Mouse (Mus musculus): Measurements from ENCODE around the gene Gamt.
A peak's percentile ranks its signal among the peaks of the same experiment; 100 is the strongest.

Gamt gene

DNA sequence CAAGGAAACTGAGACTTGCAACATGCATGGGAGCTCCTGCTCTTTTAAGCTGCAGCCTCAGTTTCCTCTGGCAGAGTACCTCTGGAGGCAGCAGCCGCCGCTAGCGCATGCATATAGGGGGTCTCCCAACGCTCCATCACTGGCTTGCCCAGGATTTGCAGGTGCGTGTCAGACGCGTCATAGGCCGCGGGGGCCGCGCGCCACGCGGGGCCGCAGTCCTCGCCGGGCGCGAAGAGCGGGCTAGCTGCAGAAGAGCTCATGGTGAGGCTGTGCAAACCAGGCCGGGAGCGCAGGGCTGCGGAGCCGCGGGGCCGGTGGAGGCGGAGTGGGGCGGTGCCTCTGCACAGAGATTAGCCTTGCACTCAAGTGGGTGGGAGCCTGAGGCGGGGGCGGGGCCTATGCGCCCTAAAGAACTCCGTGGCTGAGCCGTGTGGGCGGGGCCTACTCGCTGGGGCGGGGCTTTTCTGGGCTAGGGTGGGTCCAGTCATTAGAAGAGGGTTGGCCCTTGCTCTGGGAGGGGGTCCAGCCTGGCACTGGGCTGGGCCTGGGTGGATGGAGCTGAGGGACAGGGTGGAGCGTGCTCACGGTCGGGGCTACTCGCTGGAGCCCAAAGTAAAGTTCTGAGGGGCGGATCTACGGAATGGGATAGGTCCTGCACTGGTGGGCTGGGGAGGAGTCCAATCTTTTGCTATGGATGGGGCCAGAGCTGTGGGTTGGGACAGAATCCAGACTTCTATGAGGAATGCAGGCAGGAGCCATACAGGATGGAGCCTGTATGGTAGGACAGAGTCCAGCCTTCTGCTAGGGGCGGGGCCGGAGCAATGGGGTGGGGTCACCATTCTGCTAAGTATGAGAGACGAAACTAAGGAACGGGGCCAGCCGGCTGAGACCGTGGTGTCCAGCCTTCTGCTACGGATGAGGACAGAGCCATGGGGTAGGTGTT is at the start of gene Gamt, which contains the start of gene Dazap1:
Gamt (minus strand) TSS at position 371 of the 943 bp plus-strand sequence.
Dazap1 (plus strand) TSS at position 845 of the 943 bp plus-strand sequence.
- peak; percentile 80 for DNase-seq (ENCODE audit: extremely low read depth, low read depth)

- DNase-seq (ENCODE audit: extremely low read depth, low read depth): peak; percentile 63
These were observed 44.0 kb upstream of the Gamt start for GRCm38 (mm10) chr10:80304862-80305261.

GRCm38 (mm10) chr10:80304458-80304857 is 43.6 kb upstream of the Gamt start:
- DNase-seq (ENCODE audit: extremely low read depth, low read depth): peak; percentile 68

DNA sequence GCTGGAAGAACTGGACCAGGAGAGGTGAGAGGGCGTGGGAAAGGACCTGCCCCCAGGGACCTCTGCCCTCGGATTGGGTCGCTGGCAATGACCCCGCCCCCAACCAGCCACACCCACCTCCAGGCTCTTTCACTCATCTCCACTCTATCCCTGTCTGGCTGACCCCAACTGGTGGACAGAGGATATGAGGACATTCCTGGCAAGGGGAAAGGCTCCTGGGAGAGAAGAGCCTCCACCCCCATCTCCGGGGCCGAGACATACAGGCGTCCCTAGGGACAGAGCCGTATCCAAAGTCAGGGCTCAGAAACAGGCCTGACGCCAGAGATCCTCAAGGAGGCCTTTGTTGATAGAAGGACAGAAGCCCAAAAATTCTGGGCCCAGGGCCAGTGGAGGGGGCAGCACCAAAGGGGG is 41.7 kb upstream of the Gamt start:
- DNase-seq (ENCODE audit: extremely low read depth, low read depth): no peak

GRCm38 (mm10) chr10:80302082-80302355 is 41.2 kb upstream of the Gamt start:
- no peak for DNase-seq (ENCODE audit: extremely low read depth, low read depth)

DNA sequence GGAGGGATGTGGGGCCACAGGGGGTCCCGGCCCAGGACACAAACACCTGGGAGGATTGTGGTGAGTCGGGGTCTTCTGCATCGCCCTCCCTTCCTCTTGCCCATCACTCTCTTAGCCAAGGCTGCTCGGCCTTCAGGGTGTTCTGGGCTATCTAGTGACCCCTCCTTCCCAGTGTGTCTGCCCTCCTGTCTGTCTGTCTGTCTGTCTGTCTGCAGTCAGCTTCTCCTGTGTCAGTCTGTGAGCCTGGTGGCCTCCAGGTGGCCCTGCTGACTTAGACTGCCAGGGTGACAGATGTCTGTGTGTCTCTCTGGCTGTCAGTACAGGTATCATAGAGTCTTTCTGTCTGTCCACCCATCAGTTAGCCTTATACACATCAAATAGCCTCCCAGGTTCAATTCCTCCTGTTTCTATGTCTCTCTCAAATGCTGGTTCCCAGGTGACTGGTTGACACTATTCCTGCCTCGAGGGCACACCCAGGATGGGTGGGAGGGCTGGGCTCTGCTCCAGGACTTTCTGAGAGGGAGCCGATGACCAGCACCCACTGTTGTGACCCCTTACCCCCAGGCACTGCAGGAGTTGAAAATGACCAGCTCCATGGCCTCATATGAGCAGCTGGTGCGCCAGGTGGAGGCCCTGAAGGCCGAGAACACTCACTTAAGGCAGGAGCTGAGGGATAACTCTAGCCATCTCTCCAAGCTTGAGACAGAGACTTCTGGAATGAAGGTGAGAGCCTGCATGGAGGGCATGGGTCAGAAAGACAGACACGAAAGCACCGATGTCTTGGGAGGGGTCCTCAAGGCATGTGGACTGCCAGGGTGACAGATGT is 40.7 kb upstream of the Gamt start:
- no peak for DNase-seq (ENCODE audit: extremely low read depth, low read depth)

GRCm38 (mm10) chr10:80300672-80301181 is 39.9 kb upstream of the Gamt start:
- no peak for DNase-seq (ENCODE audit: extremely low read depth, low read depth)

DNA sequence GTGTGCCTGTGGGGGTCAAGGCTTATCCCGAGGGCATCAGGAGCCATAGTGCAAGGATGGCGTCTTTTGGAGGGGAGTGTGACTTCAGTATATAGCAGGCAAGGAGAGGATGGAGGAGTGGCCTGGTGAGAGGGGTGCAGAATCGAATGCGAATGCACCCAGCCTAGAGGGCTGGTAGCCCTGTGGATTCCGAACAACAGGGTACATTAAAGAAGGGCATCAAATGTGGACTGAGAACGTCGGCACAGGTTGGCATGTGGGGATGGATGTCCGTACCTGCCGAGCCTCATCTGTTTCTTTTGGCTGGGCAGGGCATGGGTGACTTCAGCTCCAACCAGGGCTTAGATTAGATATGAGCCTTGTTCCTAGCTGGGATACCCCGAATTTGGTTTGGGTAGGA is 39.0 kb upstream of the Gamt start:
- no peak for DNase-seq (ENCODE audit: extremely low read depth, low read depth)

- DNase-seq (ENCODE audit: extremely low read depth, low read depth): no peak
These were observed 38.5 kb upstream of the Gamt start for GRCm38 (mm10) chr10:80299301-80299700.

- DNase-seq (ENCODE audit: extremely low read depth, low read depth): no peak
These were observed 37.9 kb upstream of the Gamt start for GRCm38 (mm10) chr10:80298571-80299281.

DNA sequence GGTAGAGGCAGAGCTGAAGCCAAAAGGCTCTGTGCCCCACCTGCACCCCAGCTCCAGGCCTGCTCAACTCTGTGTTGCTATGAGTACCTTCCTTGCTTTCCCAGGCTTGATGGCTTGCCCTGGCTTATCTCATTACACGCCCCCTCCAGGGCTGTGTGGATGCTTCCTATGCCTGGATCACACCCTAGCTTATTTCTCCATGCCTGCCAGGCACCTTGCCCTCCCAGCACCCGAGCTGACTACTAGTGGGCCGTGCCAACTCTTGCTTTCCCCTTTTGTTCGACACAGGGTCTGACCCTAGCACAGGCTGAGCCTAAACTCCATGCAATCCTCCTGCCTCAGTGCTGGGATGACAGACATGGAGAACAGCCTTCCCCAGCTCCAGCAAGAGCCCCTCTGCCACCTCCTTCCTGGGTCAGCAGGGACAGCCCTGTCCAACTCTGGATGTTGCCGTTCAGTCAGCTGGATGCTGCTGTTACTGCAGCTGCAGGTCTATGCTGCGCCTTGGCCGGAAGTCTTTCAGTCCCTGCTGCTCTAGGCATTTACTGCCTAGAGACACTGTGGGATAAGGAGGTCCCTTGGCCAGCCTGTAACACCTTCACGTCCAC is 36.8 kb upstream of the Gamt start:
- DNase-seq (ENCODE audit: extremely low read depth, low read depth): no peak

GRCm38 (mm10) chr10:80296824-80297223 is 36.0 kb upstream of the Gamt start:
- no peak for DNase-seq (ENCODE audit: extremely low read depth, low read depth)

- DNase-seq (ENCODE audit: extremely low read depth, low read depth): peak; percentile 63
These were observed 35.0 kb upstream of the Gamt start, which contains the start of gene Apc2 for GRCm38 (mm10) chr10:80295618-80296425. Apc2 (plus strand) TSS chr10:80295977.

DNA sequence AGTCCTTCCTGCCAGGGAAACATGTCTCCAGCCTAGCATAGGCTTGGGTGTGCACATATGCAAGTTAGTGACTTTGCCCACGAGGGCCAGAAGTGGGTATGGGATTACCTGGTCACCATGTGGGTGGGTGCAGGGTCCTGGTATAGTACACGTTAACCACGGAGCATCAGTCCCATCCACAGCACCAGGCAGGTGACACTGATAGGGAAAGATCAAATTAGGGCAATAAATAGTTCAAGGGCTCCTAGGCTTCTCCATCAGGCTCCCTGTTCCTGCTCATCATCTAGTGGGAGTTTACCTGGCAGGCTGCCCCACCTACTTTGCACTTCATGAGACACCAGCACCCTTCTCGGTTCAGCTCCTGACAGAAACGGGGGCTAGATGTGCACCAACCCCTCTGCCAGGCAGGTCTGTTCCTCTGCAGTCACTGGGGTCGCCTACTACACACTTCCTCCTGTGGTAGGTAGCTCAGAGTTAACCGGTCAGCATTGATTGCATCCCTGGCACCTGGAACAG is 34.0 kb upstream of the Gamt start:
- DNase-seq (ENCODE audit: extremely low read depth, low read depth): no peak

DNA sequence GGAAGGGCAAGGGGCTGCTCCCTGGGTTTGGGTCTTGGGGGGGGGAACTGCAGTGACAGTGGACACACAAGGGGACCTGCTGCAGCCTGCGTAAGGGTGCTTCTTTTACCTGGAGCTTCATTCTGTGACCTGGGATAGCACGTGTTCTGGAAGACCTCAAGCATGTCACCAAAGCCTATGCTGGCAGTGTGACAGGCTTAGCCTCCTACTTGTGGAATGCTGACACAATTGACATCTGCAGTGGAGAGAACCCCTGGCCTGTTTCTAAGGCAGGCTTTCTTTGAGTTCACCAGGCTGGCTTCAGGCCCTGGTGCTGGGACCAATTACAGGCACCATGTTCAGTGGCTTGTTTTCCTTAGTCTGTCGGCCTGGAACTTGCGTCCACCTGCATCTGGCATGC is 33.5 kb upstream of the Gamt start:
- no peak for DNase-seq (ENCODE audit: extremely low read depth, low read depth)

DNA sequence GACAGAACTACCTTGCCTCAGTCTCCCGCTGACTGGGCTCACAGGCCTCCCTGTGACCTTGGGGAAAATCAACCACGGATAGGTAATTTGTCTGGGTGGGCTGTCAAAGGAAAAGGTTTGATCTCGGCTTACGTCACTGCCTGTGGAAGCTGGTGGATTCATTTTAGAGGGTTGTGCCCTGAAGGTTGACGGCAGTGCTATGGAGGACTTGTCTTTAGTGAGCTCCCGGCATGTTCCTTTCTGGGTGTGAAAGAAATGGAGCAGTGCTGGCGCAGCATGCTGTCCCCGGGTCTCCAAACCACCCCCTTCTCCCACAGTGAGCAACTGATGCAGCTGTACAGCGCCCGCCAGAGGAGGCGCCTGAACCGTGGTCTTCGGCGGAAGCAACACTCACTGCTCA is 32.5 kb upstream of the Gamt start:
- DNase-seq (ENCODE audit: extremely low read depth, low read depth): no peak

GRCm38 (mm10) chr10:80292251-80293146 is 31.7 kb upstream of the Gamt start, which contains the start of gene Rps15:
Rps15 (plus strand) TSS chr10:80292453.
- DNase-seq (ENCODE audit: extremely low read depth, low read depth): peak; percentile 84

- DNase-seq (ENCODE audit: extremely low read depth, low read depth): no peak
These were observed 27.8 kb upstream of the Gamt start for GRCm38 (mm10) chr10:80288657-80289056.

DNA sequence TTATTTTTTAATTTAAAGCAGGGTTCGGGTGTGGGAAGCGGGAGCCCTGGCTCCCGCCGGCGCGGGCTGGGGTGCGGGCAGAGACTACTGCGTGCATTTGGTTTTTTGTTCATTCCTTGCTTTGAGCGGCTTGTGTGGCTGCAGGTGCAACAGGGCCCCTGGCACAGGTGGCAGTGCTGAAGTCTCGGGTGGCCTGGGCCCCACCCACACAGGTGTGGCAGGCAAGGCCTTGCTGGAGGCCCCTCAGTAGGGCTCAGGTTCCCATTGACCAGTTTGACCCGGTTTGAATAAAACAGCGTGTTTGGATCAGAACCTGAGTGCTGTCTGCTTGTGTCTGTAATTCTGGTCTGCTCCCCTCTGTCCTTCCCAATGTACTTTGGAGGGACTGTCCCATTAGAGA is 27.3 kb upstream of the Gamt start:
- no peak for DNase-seq (ENCODE audit: extremely low read depth, low read depth)
